Mouse (Mus musculus) heart, embryonic 14.5 days (tissue): ENCODE data around the gene Uvrag. TPM values are rescaled to one million over a fixed set of nuclear protein-coding genes. Genes with fewer than 3 reads are reported as not detected.

Source experiments
- ATAC-seq: fragments of 200-750 bp; cut with Nextera tagmentation; 2 replicates; pipeline ENCODE4 v1.8.0; 2017; ENCODE audit warnings: low read depth, moderate TSS enrichment; ENCODE audit not compliant: insufficient number of reproducible peaks, insufficient read depth, low FRiP score
- H3K27ac ChIP-seq, 2 experiments: fragments of 200-500 bp in 1 of 2; fragments of 300-500 bp in 1 of 2; sonication (generic) in 1 of 2; replicated peaks in 1 of 2; 2 replicates each; pipeline ENCODE4 v1.5.1; 2012 to 2014; ENCODE audit warnings: low read depth in 2 of 2, low read length in 2 of 2, control low read depth in 1 of 2, mild to moderate bottlenecking in 1 of 2, mixed read lengths in 1 of 2; ENCODE audit not compliant: control insufficient read depth in 1 of 2, insufficient read depth in 1 of 2
- H3K27me3 ChIP-seq: fragments of 300-500 bp; sonication (generic); 2 replicates; pipeline ENCODE4 v1.6.1; 2014; ENCODE audit warnings: mild to moderate bottlenecking, low read length, control low read depth; ENCODE audit not compliant: control insufficient read depth, insufficient read depth
- H3K36me3 ChIP-seq: fragments of 300-500 bp; sonication (generic); 2 replicates; pipeline ENCODE4 v1.6.1; 2014; ENCODE audit warnings: mild to moderate bottlenecking, control low read depth, low read length, mixed read lengths; ENCODE audit not compliant: control insufficient read depth, insufficient read depth
- H3K4me1 ChIP-seq, 2 experiments: fragments of 200-500 bp in 1 of 2; fragments of 300-500 bp in 1 of 2; sonication (generic) in 1 of 2; 2 replicates each; pipeline ENCODE4 v1.6.1; 2012 to 2014; ENCODE audit warnings: low read length in 2 of 2, control low read depth in 1 of 2, mixed read lengths in 1 of 2; ENCODE audit not compliant: control insufficient read depth in 2 of 2, insufficient read depth in 2 of 2
- H3K4me2 ChIP-seq: fragments of 300-500 bp; sonication (generic); 2 replicates; pipeline ENCODE4 v1.6.1; 2014; ENCODE audit warnings: mild to moderate bottlenecking, low read length
- H3K4me3 ChIP-seq, 2 experiments: fragments of 200-500 bp in 1 of 2; fragments of 300-500 bp in 1 of 2; sonication (generic) in 1 of 2; 2 replicates each; pipeline ENCODE4 v1.5.1; 2012 to 2014; ENCODE audit warnings: low read length in 2 of 2, mild to moderate bottlenecking in 2 of 2, control low read depth in 1 of 2, low read depth in 1 of 2, moderate library complexity in 1 of 2; ENCODE audit not compliant: control insufficient read depth in 1 of 2, insufficient read depth in 1 of 2
- H3K9ac ChIP-seq: fragments of 300-500 bp; sonication (generic); 2 replicates; pipeline ENCODE4 v1.6.1; 2014; ENCODE audit warnings: mild to moderate bottlenecking, low read length
- H3K9me3 ChIP-seq: fragments of 300-500 bp; sonication (generic); 2 replicates; pipeline ENCODE4 v1.6.1; 2016; ENCODE audit warnings: low read length, control low read depth; ENCODE audit not compliant: control insufficient read depth
- WGBS: fragments of 180-500 bp; shearing (Covaris S2); extraction: QIAGEN DNeasy Blood & Tissue Kit; methylation state at CpG from one replicate; pipeline ENCODE4 v1.1.7; 2014; 5-methylcytosine and 5-hydroxymethylcytosine counted together
- polyA plus RNA-seq: library from polyadenylated mRNA; unstranded; fragments of >200 nt; fragmentation: Nextera tagmentation; extraction: Ambion mirVana; gene quantifications from 2 replicates; pipeline ENCODE4 v1.2.1, GENCODE M21; 2014

Gene Uvrag
- polyA plus RNA-seq, 1 experiment from 2014 or later, result 18.9 TPM

DNA sequence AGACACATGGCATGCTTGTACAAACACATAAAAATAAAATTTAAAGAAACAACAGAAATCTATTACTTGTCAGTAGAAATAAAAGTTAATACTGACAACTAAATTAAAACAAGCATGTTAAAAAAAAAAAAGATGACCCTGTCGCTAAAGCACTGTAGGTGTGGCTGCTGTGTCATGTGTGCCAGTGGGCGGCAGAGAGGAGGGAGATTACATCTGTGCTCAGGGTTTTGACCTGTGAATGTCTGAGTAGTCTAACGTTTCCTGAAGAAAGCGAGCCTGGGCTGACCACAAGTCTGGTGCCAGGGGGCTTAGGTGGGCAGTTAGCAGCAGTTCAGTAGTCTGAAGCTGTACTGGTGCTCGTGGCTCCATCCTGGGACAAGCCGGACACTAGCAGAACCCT is 205.2 kb downstream of the Uvrag start:
- Histone ChIP-seq H3K27me3 (no peaks in the 10 kb centered on the region), H3K9ac (no peak overlapping the region), H3K4me2 (no peak overlapping the region), H3K4me3 (no peak overlapping the region), H3K9me3 (no peaks in the 10 kb centered on the region), H3K36me3 (no peaks in the 10 kb centered on the region), H3K27ac (no peak overlapping the region), H3K4me1 (peaks cover 10 to 24% of the 10 kb centered on the region in 2 experiments; a peak in 3 of 4 replicates)
- 84% methylated on average over 6 of the region's 6 CpGs for whole genome bisulfite sequencing
- no peak for ATAC-seq

- peaks cover 10 to 24% of the 10 kb centered on the region in 2 experiments; a peak in 3 of 4 replicates for H3K4me1 ChIP-seq
- no peaks in the 10 kb centered on the region for H3K27me3 ChIP-seq
- ATAC-seq, result no peak
- 66% methylated on average over 10 of the region's 10 CpGs for WGBS
- no peaks in the 10 kb centered on the region for H3K9me3 ChIP-seq
- no peak overlapping the region for H3K9ac ChIP-seq
- H3K27ac ChIP-seq, result no peak overlapping the region
- no peak overlapping the region for H3K4me2 ChIP-seq
- H3K4me3 ChIP-seq, result no peak overlapping the region
- no peaks in the 10 kb centered on the region for H3K36me3 ChIP-seq
These were observed 205.7 kb downstream of the Uvrag start for GRCm38 (mm10) chr7:98935193-98935592.

DNA sequence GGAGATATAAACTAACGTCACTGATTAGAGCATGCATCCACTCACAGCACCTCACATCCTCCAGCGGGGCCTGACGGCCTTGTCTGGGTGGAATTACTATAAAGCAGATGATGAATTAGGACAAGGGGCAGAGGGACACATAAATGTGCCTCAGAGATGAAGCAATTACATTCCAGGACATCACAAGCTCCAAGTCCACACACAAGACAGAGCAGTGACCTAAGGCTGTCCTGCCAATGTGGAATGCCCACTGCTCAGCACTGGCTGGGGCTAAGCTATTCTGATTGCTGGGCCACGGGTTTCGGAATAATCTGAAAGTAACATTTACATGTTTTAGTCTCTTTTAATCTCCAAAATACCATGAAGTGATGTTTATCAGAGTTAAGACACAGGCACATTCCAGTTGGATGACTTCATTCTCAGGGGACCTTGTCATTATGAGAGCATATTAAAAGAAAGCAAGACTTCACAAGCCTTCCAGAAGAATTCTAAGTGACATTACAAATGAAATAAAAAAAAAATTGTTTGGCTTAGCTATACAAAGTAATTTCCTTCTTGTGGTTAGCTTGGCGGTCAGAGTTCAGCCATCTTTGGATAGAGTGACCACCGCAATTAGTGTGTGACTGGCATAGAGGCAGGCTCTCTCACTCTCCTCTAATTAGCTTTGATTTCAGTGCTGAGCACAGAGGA is 212.5 kb downstream of the Uvrag start:
- 63% methylated on average over 7 of the region's 7 CpGs for WGBS
- H3K4me2 ChIP-seq, result no peak overlapping the region
- H3K9ac ChIP-seq, result no peak overlapping the region
- no peak for ATAC-seq
- no peak overlapping the region for H3K4me3 ChIP-seq
- peaks cover 10 to 30% of the 10 kb centered on the region in 2 experiments for H3K4me1 ChIP-seq
- no peaks in the 10 kb centered on the region for H3K27me3 ChIP-seq
- no peaks in the 10 kb centered on the region for H3K36me3 ChIP-seq
- H3K27ac ChIP-seq, result no peak overlapping the region
- no peaks in the 10 kb centered on the region for H3K9me3 ChIP-seq

DNA sequence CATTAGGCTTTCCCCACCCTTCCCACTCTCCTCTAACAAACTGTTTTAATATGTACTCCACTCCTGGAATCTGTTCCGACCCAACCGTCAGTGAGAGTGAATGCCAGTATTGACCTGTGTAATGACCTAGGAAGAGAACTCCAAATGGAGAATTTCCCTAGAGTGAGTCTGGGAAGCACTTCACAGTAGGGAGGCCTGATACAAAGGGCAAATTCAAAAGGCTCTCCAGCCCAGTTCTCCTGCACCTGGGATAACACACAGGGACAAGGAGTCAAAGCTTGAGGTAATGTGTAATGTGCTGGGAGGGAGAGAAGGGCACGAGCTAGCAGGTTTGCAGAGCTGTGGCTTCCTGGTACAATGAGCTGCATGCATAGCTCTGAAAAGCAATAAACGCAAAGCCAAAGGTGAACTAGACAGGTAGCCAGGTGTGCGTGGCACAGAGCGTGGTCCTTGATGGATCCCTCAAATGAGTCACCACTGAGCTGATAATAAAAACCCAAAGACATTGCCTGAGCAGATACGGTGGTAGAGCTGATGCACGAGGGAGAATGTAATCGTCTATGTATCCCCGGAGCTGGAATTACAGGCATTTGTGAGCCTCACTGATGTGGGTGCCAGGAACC is 213.9 kb downstream of the Uvrag start:
- Histone ChIP-seq H3K36me3 (no peaks in the 10 kb centered on the region), H3K4me1 (peaks cover 4 to 20% of the 10 kb centered on the region in 2 experiments; a peak in 3 of 4 replicates), H3K9me3 (no peaks in the 10 kb centered on the region), H3K27ac (no peak overlapping the region), H3K4me3 (no peak overlapping the region), H3K4me2 (no peak overlapping the region), H3K27me3 (no peaks in the 10 kb centered on the region), H3K9ac (no peak overlapping the region)
- 85% methylated on average over 10 of the region's 10 CpGs for WGBS
- ATAC-seq, result no peak

DNA sequence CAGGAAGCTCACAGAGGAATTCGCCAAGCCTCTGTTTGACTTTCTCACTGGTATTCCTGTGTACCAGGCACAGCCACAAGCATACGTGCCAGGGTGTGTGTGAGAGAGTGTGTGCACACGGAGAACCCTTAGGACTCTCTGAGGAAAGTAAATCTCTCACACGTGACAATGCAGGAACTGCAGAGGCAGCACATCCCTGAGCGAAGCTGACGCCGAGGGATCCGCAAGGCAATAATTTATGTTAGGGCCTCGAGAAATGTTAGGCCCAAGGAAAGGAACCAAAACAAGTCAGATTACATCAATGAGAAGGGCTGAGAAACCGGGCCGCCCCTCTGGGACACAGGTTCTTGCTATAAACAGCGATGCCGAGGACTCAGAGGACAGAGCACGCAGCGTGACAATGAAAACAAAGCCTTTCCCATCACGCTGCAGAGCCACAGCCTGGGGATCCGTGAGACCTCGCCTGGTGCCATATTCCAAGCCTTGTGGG is 216.5 kb downstream of the Uvrag start:
- H3K4me3 ChIP-seq, result no peak overlapping the region
- H3K27me3 ChIP-seq, result no peaks in the 10 kb centered on the region
- H3K9me3 ChIP-seq, result no peaks in the 10 kb centered on the region
- H3K4me1 ChIP-seq, result peaks cover 4 to 18% of the 10 kb centered on the region in 2 experiments; a peak in 3 of 4 replicates
- H3K9ac ChIP-seq, result no peak overlapping the region
- H3K27ac ChIP-seq, result no peak overlapping the region
- ATAC-seq, result no peak
- no peaks in the 10 kb centered on the region for H3K36me3 ChIP-seq
- WGBS, result 75% methylated on average over 18 of the region's 18 CpGs
- H3K4me2 ChIP-seq, result no peak overlapping the region

DNA sequence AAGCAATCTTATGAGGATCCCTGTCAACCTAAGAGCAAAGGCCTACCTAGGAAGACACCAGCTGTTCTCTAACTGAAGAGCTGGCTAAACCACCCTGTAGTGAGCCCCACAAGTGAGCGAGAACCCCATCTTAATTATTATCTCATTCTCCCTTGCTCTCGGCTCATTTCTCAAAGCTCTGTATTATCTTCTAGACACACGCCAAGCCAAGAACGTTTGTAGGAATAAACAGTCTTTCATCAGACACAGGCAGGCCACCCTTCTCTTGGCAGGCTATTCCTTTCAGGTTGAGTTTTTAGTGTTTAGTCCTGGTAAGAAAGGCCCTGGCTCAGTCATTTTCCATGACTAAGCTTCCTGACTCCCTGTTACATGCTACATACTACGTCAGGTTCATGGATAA is 218.0 kb downstream of the Uvrag start:
- Histone ChIP-seq H3K4me2 (no peak overlapping the region), H3K36me3 (no peaks in the 10 kb centered on the region), H3K4me1 (peaks cover under 1 to 6% of the 10 kb centered on the region in 2 experiments; a peak in 2 of 4 replicates), H3K9me3 (no peaks in the 10 kb centered on the region), H3K4me3 (no peak overlapping the region), H3K27me3 (no peaks in the 10 kb centered on the region), H3K27ac (no peak overlapping the region), H3K9ac (no peak overlapping the region)
- no peak for ATAC-seq
- 79% methylated on average over 5 of the region's 5 CpGs for WGBS

DNA sequence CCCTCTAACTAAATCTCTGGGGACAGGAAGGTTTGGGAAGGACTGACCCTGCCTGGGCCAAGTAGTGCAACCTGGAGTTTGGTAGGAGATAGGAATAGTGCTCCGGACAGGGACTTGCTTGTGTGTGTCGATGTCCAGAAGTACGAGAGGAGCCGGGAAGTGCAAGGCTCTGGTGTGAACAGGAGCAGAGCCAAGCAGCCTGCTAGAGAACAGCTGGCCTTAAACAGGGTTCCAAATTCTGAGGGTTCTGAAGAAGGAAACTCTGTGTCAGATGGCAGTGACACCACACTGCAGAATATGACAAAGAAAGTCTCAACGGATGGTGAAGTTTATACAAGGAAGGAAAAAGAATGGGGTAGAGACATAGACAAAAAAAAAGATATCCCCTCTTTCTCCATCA is 223.5 kb downstream of the Uvrag start:
- H3K9ac ChIP-seq, result no peak overlapping the region
- H3K27ac ChIP-seq, result no peak overlapping the region
- no peak overlapping the region for H3K4me3 ChIP-seq
- WGBS, result 61% methylated on average over 5 of the region's 5 CpGs
- H3K36me3 ChIP-seq, result no peaks in the 10 kb centered on the region
- no peaks in the 10 kb centered on the region for H3K9me3 ChIP-seq
- ATAC-seq, result no peak
- H3K4me2 ChIP-seq, result no peak overlapping the region
- H3K4me1 ChIP-seq, result peaks cover 0 to 4% of the 10 kb centered on the region in 2 experiments; a peak in 1 of 4 replicates
- no peaks in the 10 kb centered on the region for H3K27me3 ChIP-seq
